Mouse (Mus musculus): Measurements from ENCODE around the gene Dnajb11.

Dnajb11 gene

GRCm38 (mm10) chr16:22883441-22883840 is 25.8 kb downstream of the Dnajb11 start:
- no peak for DNase-seq

DNA sequence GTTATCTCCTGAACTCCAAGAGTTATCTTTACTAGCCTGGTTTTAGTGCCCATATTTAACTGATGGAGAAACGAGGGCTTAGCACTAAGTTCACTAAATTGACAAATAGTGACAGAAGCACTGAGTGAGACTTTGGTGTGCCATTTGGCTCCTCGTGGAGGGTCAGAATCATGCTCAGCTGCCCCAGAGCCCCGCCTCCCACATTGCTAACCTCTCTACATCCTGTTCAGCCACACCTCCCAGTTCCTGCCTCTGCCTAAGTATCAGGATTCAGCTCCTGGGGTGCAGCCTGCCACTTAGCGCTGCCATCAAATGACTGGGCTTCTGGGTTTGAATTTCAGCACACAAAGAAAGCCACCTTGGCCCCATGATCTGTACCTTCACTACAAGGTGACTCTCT is 27.7 kb downstream of the Dnajb11 start:
- DNase-seq = no peak

DNA sequence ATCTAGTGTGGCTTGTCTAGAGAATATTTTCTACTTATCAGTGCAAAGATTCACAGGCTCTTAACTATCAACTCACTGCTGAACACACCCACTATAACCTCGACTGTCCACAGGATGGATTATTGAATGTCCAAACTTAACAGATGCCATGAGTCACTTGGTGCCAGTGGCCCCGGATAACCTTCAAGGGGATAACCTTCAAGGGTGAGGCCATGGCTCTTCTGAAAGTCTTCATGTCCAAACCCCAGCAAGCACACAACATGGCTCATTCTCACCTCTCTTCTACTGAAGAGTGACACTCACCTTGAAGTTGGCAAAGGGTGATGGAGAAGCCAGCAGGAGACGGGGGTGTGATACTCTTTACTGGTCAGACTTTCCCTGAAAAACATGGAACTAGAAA is 29.1 kb downstream of the Dnajb11 start:
- DNase-seq = no peak

- DNase-seq = no peak
Observed at GRCm38 (mm10) chr16:22888835-22889234, 31.2 kb downstream of the Dnajb11 start.

GRCm38 (mm10) chr16:22889716-22890115 is 32.1 kb downstream of the Dnajb11 start:
- DNase-seq = no peak

- no peak for DNase-seq
Observed at GRCm38 (mm10) chr16:22890683-22891510, 33.3 kb downstream of the Dnajb11 start, which contains the start of gene Ahsg. Gene Ahsg (plus strand): TSS chr16:22891277.

DNA sequence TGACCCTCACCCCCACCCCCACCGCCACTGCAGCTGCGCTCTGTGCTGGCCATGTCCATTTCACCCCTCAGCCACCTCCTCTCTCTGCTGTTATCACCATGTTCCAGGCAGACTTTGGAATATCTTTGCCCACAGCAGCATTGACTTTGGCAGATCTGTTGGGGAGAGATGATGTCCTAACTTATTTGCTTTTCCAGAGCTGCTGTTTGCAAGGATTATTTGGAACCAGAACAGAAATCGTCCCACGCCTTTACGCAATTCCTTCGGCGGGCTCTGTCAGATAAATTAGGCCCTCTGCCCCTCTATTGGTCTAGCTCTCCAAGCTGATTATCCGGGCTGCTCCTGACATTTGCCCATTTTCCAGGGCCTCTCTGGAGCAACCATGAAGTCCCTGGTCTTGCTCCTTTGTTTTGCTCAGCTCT is 34.1 kb downstream of the Dnajb11 start:
- no peak for DNase-seq

- DNase-seq = no peak
Observed at GRCm38 (mm10) chr16:22894095-22894494, 36.5 kb downstream of the Dnajb11 start.

GRCm38 (mm10) chr16:22896618-22897017 is 39.0 kb downstream of the Dnajb11 start:
- no peak for DNase-seq

GRCm38 (mm10) chr16:22899346-22899745 is 41.7 kb downstream of the Dnajb11 start:
- no peak for DNase-seq

- DNase-seq = no peak
Observed at GRCm38 (mm10) chr16:22899866-22900570, 42.4 kb downstream of the Dnajb11 start.

DNA sequence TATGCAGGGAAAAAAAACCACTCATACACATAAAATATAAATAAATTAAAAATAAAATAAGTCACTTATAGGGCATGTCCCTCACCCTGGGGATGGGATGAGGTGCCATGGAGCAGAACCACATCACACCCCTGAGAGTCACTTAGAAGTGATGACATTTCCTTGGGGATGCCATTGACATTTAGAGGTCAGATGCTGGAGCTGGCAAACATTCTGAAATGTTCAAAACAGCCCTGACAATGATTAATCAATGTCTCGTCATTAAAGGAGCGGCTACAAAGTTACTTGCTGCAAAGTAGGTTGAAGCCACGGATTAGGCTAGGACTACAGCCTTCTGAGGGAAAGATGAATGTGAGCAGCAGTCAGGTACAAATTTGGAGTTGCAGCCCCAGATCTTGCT is 43.7 kb downstream of the Dnajb11 start:
- DNase-seq = no peak

- no peak for DNase-seq
Observed at GRCm38 (mm10) chr16:22909290-22909689, 51.6 kb downstream of the Dnajb11 start.

- no peak for DNase-seq
Observed at GRCm38 (mm10) chr16:22911986-22912385, 54.3 kb downstream of the Dnajb11 start.

GRCm38 (mm10) chr16:22912886-22913285 is 55.2 kb downstream of the Dnajb11 start:
- DNase-seq = no peak

DNA sequence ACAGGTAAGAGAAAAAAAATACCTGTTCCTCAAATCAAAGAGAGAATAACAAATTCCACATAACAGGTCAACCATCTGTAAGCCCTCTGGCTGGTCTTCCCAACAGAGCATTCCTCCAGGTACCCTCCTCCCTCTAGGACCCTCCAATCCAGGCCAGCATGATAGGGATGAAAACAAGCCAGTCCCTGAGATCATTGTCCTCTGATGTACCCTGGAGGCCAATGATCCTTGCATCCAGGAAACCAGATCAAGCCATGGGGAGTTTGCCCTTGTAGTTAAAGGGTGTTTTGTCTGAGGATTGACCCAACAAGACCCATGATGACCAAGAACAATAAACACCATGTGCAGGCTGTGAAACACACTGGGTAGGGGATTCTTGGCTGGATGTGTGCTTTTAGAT is 56.6 kb downstream of the Dnajb11 start:
- DNase-seq = no peak

DNA sequence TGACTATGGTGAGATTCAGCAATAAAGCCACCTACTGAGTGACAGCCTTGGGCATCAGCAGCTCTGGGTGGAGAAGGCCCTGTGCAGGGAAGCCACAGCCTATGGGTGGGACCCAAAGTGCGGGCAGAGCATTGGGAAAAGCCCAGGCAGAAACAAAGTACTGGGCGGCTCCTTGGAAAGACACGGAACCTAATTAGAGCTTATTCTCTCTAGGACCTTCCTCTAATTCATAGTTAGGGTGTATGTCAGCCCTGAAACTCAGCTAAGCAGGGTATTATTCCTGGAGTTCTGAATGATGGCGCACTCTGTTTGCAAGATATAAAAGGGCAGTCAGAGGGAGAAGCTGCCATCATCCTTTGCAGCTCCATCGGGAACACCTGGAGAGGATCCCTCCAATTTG is 60.4 kb downstream of the Dnajb11 start, which contains the start of gene Fetub:
Gene Fetub, plus strand, starts transcription at position 301 of the 400 bp plus-strand sequence.
- DNase-seq = no peak

DNA sequence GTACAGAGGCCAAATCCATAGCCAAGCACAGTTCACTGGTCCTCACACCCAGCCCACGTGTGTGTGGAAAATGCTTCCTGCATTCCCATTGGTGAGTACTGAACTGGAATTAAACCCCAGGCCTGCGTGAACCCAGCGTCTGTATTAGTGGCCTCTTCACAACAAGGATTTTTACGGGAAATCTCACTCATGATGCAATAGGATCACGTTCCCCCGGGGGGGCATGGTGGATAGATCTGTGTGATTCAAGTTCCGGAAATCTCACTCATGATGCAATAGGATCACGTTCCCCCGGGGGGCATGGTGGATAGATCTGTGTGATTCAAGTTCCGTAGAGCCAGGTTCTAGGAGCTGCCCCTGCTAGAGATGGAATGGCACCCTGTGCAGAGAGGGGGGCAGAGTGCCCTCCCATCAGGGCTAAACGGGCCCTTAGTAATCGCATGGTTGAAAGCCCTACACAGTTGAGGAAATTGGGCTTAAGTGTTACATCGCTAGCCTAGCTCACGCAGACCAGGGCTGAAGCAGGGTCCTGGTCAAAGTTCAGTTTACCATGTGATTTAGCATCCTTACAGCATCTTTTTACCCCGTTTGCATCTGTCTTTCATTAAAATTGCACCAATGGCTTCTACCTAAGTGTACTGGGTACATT is 61.1 kb downstream of the Dnajb11 start:
- no peak for DNase-seq

DNA sequence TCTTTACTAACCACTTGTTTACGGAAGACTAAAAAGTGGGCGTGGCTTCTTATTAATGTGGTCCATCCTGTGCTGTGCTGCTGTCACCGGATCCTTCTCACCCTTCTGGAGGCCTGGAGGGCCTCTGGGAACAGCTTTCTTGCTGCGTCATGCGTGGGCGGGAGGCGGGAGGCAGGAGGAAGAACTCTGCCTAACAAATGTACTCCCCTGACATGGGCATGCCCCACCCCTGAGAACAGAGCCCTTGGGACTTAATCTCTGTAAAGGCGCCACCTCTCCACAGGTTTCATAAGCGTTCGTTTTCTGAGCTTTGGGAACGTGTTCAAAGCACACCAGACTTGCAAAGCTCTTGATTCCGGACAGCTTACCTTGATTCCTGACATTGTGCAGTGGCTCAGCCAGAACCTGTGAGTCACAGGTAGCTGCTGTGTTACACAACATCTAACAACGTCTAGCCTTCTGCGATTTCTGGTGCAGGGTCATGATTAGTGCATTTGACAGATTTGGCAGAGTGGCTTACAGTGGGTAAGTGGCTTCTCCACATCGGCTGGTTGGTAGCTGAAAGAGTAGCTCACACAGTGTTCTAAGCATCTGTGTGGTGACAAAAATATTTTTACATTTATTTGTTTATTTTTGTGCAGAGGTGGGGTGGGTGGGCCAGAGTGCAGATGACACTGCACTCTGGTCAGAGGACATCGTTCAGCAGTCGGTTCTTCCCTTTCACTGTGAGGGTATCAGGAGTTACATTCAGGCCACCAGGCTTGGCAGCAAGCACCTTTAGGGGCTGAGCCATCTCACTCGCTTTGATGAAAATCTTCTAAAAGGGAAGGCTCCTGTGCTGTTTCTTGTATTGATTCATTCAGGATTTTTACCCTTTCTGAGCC is 62.6 kb downstream of the Dnajb11 start:
- no peak for DNase-seq

- DNase-seq = no peak
Observed at GRCm38 (mm10) chr16:22921761-22922160, 64.1 kb downstream of the Dnajb11 start.

DNA sequence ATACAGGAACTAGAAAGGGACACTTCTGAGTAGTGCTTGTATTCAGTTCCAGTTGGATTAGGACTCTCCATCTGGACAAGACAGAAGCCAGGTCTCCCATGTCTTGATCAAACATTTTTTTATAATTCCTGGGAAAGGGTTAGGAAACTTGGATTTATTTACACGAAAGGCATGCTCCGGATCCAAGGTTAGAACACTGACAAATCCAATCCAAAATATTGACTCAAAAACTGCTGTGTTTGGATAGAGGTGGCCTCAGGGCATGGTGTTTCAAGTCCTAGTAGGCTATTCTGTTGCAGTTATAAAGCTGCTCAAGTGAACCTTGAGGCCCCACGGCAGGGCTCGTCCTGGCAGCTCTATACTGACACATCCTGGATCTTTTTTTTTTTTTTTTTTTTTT is 64.8 kb downstream of the Dnajb11 start:
- no peak for DNase-seq
